Mouse (Mus musculus) layer of hippocampus, adult 18-20 months (tissue): ENCODE results near the gene Golim4. TPM values are rescaled to one million over a fixed set of nuclear protein-coding genes. Genes with fewer than 3 reads are reported as not detected.

ENCODE experiments used
- total RNA-seq, 2 experiments: library from RNA; stranded (reverse); gene quantifications; 2 replicates each; pipeline ENCODE4 v1.2.3; 2021

The Golim4 gene
- total RNA-seq, 2 experiments from 2014 or later = 25.3 to 27.5 TPM

Other genes starting within 250 kb of the Golim4 start
- gene Gm29133, start 208.8 kb downstream of the Golim4 start, total RNA-seq = not detected
- gene Fstl5, start 117.3 kb upstream of the Golim4 start, total RNA-seq = 10 to 100 TPM; 18.6 to 20.7 TPM